Mouse (Mus musculus) left cerebral cortex, postnatal 36 days (tissue): Measurements from ENCODE around the gene Rabgap1l. TPM values are rescaled to one million over a fixed set of nuclear protein-coding genes. Genes with fewer than 3 reads are reported as not detected.
"Not testable (repeated sequence)": the region's sequence is repeated elsewhere in the genome, so short reads cannot be mapped to it uniquely, and the experiment has no call there.

Experiments used
- DNase-seq, 2 experiments: peaks; one replicate each; pipeline ENCODE4 v3.0.0; 2021 to 2022; ENCODE audit warnings: low spot score in 2 of 2, mixed read lengths in 1 of 2
- intact Hi-C: fragments of 180-260 bp; cut with DNase I; formaldehyde crosslinking; loops from one replicate; pipeline ENCODE4 v1.15.1; 2025
- total RNA-seq, 2 experiments: library from RNA; stranded (reverse); gene quantifications; 2 replicates each; pipeline ENCODE4 v1.2.3; 2021

The Rabgap1l gene
- total RNA-seq, 2 experiments from 2014 or later, result 190 to 205 TPM

GRCm38 (mm10) chr1:160306866-160307616 lies 486.0 kb downstream of the Rabgap1l start:
- DNase-seq, result no peak
- intact Hi-C loops, result no loop called here

- no peak for DNase-seq
- intact Hi-C loops, result no loop called here
These were observed 486.7 kb downstream of the Rabgap1l start for GRCm38 (mm10) chr1:160306336-160306735.

GRCm38 (mm10) chr1:160305826-160306225 lies 487.2 kb downstream of the Rabgap1l start:
- intact Hi-C loops, result no loop called here
- DNase-seq, result no peak

- DNase-seq, result no peak
- intact Hi-C loops, result no loop called here
These were observed 488.0 kb downstream of the Rabgap1l start for GRCm38 (mm10) chr1:160304969-160305498.

GRCm38 (mm10) chr1:160302268-160302667 lies 490.7 kb downstream of the Rabgap1l start:
- intact Hi-C loops, result no loop called here
- no peak for DNase-seq

GRCm38 (mm10) chr1:160301156-160301555 lies 491.9 kb downstream of the Rabgap1l start:
- intact Hi-C loops, result no loop called here

GRCm38 (mm10) chr1:160300704-160301103 lies 492.3 kb downstream of the Rabgap1l start:
- DNase-seq, result no peak
- intact Hi-C loops, result no loop called here

More at GRCm38 (mm10) chr1:160301156-160301555, 491.9 kb downstream of the Rabgap1l start:
- no peak for DNase-seq

GRCm38 (mm10) chr1:160299979-160300378 lies 493.0 kb downstream of the Rabgap1l start:
- intact Hi-C loops, result loop anchor here (10.0 kb wide), 1 partner anchor 65 kb away; no protein-coding TSS in a partner anchor
- DNase-seq, result no peak

GRCm38 (mm10) chr1:160298893-160299292 lies 494.1 kb downstream of the Rabgap1l start:
- intact Hi-C loops, result loop anchor here (10.0 kb wide), 1 partner anchor 66 kb away; no protein-coding TSS in a partner anchor
- DNase-seq, result no peak

GRCm38 (mm10) chr1:160297701-160298100 lies 495.3 kb downstream of the Rabgap1l start:
- no peak for DNase-seq
- intact Hi-C loops, result loop anchor here (10.0 kb wide), 1 partner anchor 67 kb away; no protein-coding TSS in a partner anchor

GRCm38 (mm10) chr1:160295323-160295722 lies 497.7 kb downstream of the Rabgap1l start:
- DNase-seq, result no peak
- intact Hi-C loops, result loop anchor here (10.0 kb wide), 1 partner anchor 69 kb away; no protein-coding TSS in a partner anchor

GRCm38 (mm10) chr1:160293488-160293887 lies 499.5 kb downstream of the Rabgap1l start:
- intact Hi-C loops, result loop anchor here (5.0 to 10.0 kb wide), 2 partner anchors 39 to 71 kb away; no protein-coding TSS in a partner anchor
- no peak for DNase-seq

- intact Hi-C loops, result loop anchor here (5.0 to 10.0 kb wide), 2 partner anchors 40 to 73 kb away; no protein-coding TSS in a partner anchor
- no peak for DNase-seq
These were observed 501.0 kb downstream of the Rabgap1l start for GRCm38 (mm10) chr1:160292058-160292457.

- DNase-seq, result no peak
- intact Hi-C loops, result loop anchor here (5.0 to 10.0 kb wide), 2 partner anchors 42 to 75 kb away; no protein-coding TSS in a partner anchor
These were observed 502.8 kb downstream of the Rabgap1l start for GRCm38 (mm10) chr1:160290242-160290641.

- intact Hi-C loops, result no loop called here
- no peak for DNase-seq
These were observed 505.9 kb downstream of the Rabgap1l start for GRCm38 (mm10) chr1:160287058-160287645.

GRCm38 (mm10) chr1:160286400-160287057 lies 506.5 kb downstream of the Rabgap1l start:
- DNase-seq, result no peak
- intact Hi-C loops, result no loop called here

GRCm38 (mm10) chr1:160284241-160284640 lies 508.8 kb downstream of the Rabgap1l start:
- DNase-seq, result no peak
- intact Hi-C loops, result no loop called here

GRCm38 (mm10) chr1:160282166-160282874 lies 510.7 kb downstream of the Rabgap1l start:
- intact Hi-C loops, result not testable (repeated sequence)

More at GRCm38 (mm10) chr1:160282166-160282874, 510.7 kb downstream of the Rabgap1l start:
- not testable (repeated sequence) for DNase-seq
